Mouse (Mus musculus) spleen, postnatal 36 days (tissue): ENCODE results near the gene Dap.

Experiments used
- DNase-seq, 2 experiments: peaks; one replicate each; pipeline ENCODE4 v3.0.0; 2022; ENCODE audit warnings: low spot score in 2 of 2, mixed read lengths in 1 of 2

Dap gene

GRCm38 (mm10) chr15:31224135-31224761 is at the start of gene Dap:
TSS of gene Dap (plus strand) at chr15:31224314.
- DNase-seq: peak; percentile 96

GRCm38 (mm10) chr15:31176566-31176965 is 47.5 kb upstream of the Dap start:
- DNase-seq: no peak

GRCm38 (mm10) chr15:31184651-31185443 is 39.3 kb upstream of the Dap start:
- DNase-seq: no peak

- no peak for DNase-seq
Observed at GRCm38 (mm10) chr15:31185506-31185905, 38.6 kb upstream of the Dap start.

- DNase-seq: no peak
Observed at GRCm38 (mm10) chr15:31186371-31186901, 37.7 kb upstream of the Dap start.

- DNase-seq: no peak
Observed at GRCm38 (mm10) chr15:31192563-31192962, 31.6 kb upstream of the Dap start.

GRCm38 (mm10) chr15:31195776-31196175 is 28.3 kb upstream of the Dap start:
- no peak for DNase-seq

GRCm38 (mm10) chr15:31207346-31208093 is 16.6 kb upstream of the Dap start:
- no peak for DNase-seq

GRCm38 (mm10) chr15:31211910-31212309 is 12.2 kb upstream of the Dap start:
- DNase-seq: no peak

- DNase-seq: no peak
Observed at GRCm38 (mm10) chr15:31213619-31214270, 10.4 kb upstream of the Dap start.

GRCm38 (mm10) chr15:31222216-31222615 is 1.9 kb upstream of the Dap start:
- no peak for DNase-seq

GRCm38 (mm10) chr15:31223596-31224134 is 449 bp upstream of the Dap start:
- DNase-seq: no peak

- peak in 1 of 2 experiments; percentile 13 for DNase-seq
Observed at GRCm38 (mm10) chr15:31224806-31225642, 910 bp downstream of the Dap start.

- peak in 1 of 2 experiments; percentile 26 for DNase-seq
Observed at GRCm38 (mm10) chr15:31225643-31226325, 1.7 kb downstream of the Dap start.

- no peak for DNase-seq
Observed at GRCm38 (mm10) chr15:31226464-31226863, 2.4 kb downstream of the Dap start.

GRCm38 (mm10) chr15:31227793-31228192 is 3.7 kb downstream of the Dap start:
- no peak for DNase-seq

GRCm38 (mm10) chr15:31233006-31233405 is 8.9 kb downstream of the Dap start:
- no peak for DNase-seq

- no peak for DNase-seq
Observed at GRCm38 (mm10) chr15:31235794-31236548, 11.9 kb downstream of the Dap start.

- DNase-seq: no peak
Observed at GRCm38 (mm10) chr15:31236549-31236907, 12.4 kb downstream of the Dap start.
